Mouse (Mus musculus): ENCODE results near the gene Bpi.

DNA sequence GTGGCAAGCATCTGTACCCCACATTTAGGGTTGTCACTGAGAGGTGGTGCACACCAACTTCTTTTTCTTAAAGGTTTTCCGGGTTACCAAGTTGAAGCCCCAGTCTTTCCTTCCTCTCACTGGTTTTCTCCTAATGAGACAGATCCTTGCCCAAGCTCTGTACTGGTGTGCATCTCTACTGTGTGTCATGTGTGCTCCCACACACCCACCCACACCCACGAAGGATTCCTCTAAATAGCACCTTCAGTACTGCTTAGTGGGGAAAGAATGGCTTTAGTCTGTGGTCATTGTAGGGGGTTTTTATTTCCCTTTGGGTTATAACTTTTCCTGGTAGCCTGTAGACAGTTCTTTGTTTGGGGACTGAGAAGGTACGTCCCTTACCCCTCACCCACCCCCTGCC lies 7.0 kb downstream of the Bpi start:
- TF ChIP-seq GATA1 (IDR thresholded peaks at IDR 0.05; ENCODE audit: borderline replicate concordance, low read length) (no peak), FLI1 (IDR thresholded peaks at IDR 0.05; ENCODE audit: low read length) (no peak)
